Mouse (Mus musculus) olfactory bulb, adult 2 months (tissue): ENCODE data around the gene Taf15.

Experiments used
- CTCF ChIP-seq: fragments of 200-500 bp; IDR thresholded peaks from 2 replicates; pipeline ENCODE4 v1.5.1; 2012; ENCODE audit warnings: low read depth, mild to moderate bottlenecking, low read length, moderate library complexity; ENCODE audit not compliant: insufficient read depth
- POLR2A ChIP-seq: fragments of 200-500 bp; IDR thresholded peaks from 2 replicates; pipeline ENCODE4 v1.6.1; 2012; ENCODE audit warnings: mild to moderate bottlenecking, low read depth, low read length, moderate library complexity; ENCODE audit not compliant: insufficient read depth

DNA sequence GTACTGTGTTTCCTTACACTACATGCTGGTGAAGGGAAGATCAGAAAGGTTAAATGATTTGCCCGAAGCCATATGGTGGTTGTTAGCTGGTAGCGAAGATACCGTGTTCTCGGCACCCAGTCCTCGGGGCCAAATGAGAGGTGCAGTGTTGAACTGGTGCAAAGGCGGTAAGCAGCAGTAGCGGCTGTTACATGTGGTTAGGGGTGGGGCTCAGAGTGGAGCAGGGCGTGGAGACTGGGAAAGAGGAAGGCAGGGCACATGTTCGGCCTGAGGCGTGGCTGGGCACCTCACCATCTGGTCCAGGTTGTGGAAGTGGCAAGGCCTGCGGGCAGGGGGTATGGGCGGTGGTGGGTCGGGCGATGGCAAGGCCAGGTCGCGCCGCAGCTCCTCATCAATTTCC lies 45.9 kb upstream of the Taf15 start:
- TF ChIP-seq CTCF (no peak), POLR2A (no peak)
